Mouse (Mus musculus): ENCODE data around the gene Sirt2.

Gene Sirt2

DNA sequence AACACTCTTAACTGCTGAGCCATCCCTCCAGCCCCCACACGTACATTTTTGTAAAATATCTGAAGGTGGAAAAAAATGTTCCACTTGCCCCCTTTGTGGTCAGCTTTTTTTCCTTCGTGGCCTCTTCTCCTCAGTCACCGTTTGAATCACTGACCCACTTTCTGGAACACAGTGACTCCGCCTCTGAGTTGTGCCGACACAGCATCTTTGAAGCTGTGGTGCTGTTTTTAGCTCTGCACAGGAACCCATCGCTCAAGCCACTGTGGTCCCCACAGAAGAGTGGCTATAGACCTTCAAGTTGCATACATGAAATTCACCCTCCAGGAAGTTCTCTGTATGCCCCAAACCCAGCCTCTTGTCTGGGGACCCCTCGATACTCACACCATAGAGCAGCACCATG, 14.3 kb downstream of the Sirt2 start:
- TF ChIP-seq GATA4 (IDR thresholded peaks at IDR 0.05; ENCODE audit: insufficient replicate concordance, low read length) = no peak

DNA sequence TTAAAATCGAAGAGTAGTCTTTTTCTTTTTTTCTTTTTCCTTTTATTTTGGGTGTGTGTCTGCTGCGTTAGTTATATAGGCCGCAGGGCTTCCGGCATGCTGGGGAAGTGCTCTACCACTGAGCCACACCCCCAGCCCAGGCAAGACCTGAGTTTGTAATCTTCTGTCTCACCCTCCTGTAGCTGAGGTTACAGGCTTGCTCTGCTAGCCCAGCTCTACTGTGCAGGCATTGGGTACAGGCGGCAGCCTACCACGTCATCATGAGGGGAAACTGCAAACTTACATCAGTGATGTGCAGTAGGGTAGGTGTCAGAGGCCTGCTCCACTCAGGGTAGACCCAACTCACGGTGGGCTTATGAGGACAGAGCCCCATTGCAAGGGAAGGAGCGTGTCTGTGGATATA, 14.7 kb downstream of the Sirt2 start:
- no peak for TF ChIP-seq GATA4 (IDR thresholded peaks at IDR 0.05; ENCODE audit: insufficient replicate concordance, low read length)

DNA sequence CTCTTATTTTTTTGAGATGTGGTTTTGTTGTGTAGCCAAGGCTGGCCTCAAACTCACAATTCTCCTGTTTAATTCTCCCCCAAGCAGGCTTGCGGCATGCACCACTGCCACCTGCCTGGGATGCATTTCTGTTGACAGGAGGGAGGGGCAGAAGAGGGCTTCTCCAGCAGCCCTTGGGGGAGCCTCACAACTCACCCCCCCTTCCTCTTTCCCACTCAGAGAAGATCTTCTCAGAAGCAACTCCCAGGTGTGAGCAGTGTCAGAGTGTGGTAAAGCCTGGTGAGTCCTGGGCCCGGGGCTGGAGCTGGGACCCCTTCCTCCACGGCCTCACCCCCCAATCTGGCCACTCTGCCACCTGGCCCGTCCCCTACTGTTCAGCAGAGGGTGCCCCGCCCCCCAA, 18.6 kb downstream of the Sirt2 start:
- TF ChIP-seq GATA4 (IDR thresholded peaks at IDR 0.05; ENCODE audit: insufficient replicate concordance, low read length) = no peak

DNA sequence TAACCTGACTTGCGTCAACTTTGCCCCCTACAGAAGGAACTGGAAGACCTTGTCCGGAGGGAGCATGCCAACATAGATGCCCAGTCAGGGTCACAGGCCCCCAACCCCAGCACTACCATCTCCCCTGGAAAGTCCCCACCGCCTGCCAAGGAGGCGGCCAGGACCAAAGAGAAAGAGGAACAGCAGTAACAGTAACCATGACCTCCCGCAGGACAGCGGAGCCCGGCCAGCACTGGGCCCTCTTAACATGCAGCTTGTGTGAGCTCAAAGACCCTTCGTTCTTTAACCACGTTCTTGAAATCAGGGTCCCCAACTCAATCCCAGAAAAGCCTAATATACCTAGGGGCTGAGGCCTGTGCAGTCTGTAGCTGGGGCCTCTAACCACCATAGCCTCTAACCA, 21.3 kb downstream of the Sirt2 start:
- TF ChIP-seq GATA4 (IDR thresholded peaks at IDR 0.05; ENCODE audit: insufficient replicate concordance, low read length) = no peak

DNA sequence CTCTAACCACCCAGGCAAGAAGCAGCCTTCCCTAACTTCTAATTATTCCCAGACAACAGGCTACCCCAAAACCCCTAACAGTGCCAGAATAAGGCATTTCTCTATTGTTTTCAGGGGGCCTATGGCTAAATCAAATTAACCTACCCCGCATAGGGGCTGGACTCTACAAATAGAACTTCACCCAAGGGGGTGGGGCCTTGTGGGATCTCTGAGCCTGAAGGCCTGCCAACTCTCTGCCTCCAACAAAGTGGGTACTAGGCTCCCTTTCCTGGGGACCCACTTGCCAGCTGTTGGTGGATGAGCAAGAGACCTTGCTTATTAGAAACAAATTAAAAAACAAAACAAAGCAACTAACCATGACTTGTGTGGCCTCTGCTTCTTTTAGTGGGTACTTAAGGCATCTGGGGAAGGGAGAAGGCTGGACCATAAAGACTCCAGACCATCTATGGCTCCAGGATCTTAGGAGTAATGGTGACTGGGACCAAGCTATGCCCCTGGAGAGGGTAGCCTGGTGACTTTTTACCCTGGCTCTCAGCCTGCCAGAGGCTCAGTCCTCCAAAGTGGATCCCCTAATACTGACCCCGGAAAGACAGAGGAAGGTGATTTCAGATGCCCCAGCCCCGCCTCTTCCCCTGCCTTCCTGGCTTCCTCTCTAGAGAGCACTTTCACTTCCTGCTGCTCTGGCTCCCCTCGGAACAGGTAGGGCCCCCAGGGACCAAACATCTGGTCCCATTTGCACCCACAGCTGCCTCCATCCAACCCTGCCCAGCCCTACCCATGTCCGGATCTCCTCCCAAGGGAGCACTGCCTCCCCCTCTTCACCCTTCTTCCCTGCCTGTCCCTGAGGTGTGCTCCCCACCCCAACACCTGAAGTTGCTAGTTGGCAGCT, 22.0 kb downstream of the Sirt2 start, which contains the start of gene Rinl:
TSS of gene Rinl (plus strand) at position 663 of the 889 bp plus-strand sequence.
- no peak for TF ChIP-seq GATA4 (IDR thresholded peaks at IDR 0.05; ENCODE audit: insufficient replicate concordance, low read length)

DNA sequence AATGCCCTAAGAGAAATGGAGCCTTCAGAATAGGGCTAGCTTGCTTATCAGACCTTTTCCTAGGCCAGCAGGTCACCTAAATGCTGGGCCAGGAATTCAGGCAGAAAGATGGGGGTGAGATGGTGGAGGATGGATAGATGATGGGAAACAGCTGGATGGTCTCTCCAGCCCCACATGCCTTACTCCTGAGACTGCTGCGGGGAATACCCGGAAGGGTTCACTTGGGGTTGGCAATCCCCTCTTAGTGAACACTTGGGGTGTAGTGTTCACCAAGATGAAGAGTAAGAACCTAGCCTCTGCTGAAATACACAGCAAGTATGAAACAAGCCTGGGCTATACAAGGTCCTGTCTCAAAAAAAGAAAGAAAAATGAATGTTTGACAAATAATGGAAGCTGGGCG, 22.7 kb downstream of the Sirt2 start:
- no peak for TF ChIP-seq GATA4 (IDR thresholded peaks at IDR 0.05; ENCODE audit: insufficient replicate concordance, low read length)

DNA sequence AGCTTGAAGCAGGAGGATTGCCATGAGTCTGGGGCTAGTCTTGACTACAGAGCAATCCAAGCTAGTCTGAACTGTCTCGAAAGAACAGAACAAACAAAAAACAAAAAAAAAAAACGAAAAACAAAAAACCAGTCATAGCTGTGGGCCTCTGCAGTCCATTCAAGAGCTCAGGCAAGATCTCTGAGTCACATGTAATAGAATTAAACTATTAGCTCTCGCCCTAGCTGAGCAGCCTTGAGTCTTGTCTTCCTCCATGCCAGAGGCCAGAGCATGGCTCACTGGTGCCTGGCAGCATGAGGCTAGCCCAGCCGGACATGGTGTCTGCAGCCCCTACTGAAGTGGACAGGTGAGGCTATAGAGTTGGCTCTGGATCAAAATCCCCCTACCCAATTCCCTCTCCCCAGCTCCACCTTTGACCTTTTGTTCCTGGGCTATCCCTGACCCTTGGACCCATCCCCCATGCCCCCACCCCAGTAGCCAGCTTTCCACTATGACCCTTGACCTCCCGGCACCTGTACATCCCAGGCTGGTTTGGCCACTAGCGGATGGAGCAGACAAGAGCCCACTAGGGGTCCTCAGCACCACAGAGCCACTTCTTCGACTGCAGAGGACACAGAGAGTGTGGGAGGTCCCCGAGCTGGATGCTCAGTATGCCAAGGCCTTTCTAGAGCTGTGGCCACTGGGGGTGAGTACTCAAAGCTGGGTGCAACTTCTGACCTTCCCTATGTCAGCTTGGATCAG, 23.7 kb downstream of the Sirt2 start:
- TF ChIP-seq GATA4 (IDR thresholded peaks at IDR 0.05; ENCODE audit: insufficient replicate concordance, low read length) = no peak

DNA sequence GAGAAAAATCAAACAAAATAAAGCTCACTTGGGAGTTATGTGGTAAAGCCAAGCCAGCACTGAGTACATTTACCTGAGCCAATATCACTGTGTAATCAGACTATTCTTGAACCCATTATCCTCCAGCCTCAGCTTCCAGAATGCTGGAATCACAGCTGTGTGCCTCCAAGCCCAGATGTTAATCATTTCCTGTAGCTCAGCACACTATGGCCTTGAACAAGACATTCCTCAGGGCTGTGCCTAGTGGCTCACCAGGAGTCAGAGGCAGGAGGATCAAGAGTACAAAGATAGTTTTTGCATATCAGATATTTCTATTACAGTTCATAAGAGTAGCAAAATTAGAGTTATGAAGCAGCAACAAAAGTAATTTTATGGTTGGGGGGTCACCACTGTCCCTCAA, 25.2 kb downstream of the Sirt2 start:
- TF ChIP-seq GATA4 (IDR thresholded peaks at IDR 0.05; ENCODE audit: insufficient replicate concordance, low read length) = no peak

DNA sequence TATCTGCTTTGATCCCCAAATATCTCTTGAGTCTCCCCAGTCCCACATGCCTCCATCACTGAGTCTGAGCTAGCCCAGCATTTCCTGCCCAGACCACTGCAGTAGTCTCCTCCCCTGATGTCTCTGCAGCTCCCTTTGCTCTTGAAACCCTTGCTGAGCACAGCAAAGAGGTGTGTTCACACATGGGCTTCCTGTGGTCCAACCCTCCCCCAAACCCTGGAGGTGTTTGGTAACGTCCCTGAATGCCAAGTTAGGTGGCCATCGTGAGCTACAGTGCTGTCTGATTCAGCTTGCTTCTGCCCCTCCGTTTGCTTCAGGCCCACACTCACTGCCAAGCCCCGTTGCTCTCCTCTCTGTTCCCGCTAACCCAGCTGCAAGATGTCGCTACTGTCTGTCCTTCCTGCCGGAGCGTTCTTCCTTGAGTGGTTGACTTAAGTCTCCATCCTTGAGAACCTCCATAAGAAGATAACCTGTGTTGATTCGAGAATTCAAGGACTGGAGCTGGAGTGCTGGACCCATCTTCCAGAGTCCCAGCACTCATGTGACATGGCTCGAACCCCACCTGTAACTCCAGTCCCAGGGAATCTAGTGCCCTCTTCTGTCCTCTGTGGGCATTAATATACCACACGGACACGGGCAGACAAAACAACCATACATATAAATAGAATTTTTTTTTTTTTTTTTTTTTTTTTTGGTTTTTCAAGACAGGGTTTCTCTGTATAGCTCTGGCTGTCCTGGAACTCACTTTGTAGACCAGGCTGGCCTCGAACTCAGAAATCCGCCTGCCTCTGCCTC, 26.1 kb downstream of the Sirt2 start:
- no peak for TF ChIP-seq GATA4 (IDR thresholded peaks at IDR 0.05; ENCODE audit: insufficient replicate concordance, low read length)

DNA sequence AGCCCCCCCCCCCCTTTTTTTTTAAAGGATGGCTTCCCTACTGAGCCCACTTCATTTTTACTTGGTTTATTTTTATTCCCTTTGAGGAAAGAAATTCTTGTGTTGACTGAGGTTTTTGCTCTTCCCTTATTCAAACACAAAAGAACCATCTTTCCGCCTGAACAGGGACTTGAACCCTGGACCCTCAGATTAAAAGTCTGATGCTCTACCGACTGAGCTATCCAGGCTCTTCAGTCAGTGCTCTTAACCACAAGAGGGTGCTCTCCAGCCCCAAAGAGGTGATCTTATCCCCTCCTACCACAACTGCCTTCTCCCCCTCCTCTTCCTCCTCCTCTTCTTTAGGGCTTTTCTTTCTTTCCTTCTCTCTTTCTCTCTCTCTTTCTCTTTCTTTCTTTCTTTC, 27.3 kb downstream of the Sirt2 start:
- no peak for TF ChIP-seq GATA4 (IDR thresholded peaks at IDR 0.05; ENCODE audit: insufficient replicate concordance, low read length)

DNA sequence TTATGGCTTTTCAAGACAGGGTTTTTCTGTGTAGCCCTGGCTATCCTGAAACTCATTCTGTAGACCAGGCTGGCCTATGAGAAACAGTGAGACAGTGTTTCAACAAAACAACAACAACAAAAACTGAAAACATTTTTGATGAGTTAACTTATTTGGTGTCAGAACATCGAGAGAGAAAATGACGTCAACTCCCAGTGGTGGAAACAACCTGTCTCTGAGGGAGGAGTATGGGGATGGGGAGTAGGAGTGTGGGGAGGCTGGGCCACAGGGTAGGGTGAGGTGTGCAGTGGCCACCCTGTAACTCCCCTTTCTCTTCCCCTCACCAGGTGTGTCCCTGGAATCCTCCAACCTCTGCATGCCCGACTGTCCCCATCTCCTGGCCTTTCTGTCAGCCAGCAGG, 28.0 kb downstream of the Sirt2 start:
- no peak for TF ChIP-seq GATA4 (IDR thresholded peaks at IDR 0.05; ENCODE audit: insufficient replicate concordance, low read length)

DNA sequence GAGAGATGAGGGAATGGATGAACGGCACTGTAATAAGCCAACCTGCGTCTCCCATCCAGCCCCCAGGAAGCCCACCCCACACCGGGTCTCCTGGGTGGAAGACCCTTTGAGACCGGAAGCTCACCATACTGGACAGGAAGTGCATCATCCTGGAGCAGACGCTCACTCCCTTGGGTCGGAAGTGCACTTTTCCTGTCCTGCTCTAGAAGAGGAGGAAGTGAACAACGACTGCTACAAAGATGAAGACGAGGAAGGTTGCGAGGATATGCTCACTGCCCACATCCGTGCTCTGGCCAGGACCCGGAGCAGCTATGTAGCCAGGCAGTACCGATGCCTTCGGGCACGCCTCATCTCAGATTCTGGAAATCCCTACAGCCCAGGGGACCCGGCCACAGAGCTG, 29.3 kb downstream of the Sirt2 start:
- TF ChIP-seq GATA4 (IDR thresholded peaks at IDR 0.05; ENCODE audit: insufficient replicate concordance, low read length) = no peak

DNA sequence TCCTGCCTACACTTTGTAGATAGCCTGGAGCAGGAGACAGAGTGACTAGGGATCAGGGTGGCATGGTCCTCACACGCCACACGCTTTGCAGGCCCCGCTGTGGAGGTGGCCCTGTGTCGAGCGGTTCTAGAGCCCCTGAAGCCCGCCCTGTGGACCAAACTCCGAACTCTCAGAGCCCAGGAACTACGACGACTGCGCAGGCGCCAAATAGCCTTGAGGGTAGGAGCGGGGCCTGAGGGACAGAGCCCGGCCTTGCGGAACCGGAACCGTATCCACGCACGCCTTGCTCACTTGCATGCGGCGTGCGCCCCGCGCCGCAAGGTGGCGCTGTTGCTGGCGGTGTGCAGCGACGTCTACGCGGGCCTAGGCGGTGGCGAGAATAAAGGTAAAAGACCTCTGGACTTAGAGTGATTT, 30.0 kb downstream of the Sirt2 start:
- no peak for TF ChIP-seq GATA4 (IDR thresholded peaks at IDR 0.05; ENCODE audit: insufficient replicate concordance, low read length)

DNA sequence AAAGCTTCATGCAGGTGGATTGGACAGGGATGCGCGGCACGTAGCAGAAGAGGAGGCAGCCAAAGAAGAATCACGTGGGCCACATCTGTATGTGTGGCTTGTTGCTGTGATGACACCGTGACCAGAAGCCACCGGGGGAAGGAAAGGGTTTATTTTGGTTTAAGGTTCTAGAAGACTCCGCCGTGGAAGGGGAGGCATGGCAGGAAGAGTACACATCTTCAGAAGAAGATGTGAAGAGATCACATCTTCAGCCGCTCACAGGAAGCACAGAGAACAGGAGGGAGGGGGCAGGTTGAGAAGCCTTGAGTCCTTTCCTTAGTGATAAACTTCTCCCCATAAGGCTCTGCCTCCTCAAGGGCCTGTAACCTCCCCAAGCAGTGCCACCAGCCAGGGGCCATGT, 33.5 kb downstream of the Sirt2 start:
- TF ChIP-seq GATA4 (IDR thresholded peaks at IDR 0.05; ENCODE audit: insufficient replicate concordance, low read length) = no peak

DNA sequence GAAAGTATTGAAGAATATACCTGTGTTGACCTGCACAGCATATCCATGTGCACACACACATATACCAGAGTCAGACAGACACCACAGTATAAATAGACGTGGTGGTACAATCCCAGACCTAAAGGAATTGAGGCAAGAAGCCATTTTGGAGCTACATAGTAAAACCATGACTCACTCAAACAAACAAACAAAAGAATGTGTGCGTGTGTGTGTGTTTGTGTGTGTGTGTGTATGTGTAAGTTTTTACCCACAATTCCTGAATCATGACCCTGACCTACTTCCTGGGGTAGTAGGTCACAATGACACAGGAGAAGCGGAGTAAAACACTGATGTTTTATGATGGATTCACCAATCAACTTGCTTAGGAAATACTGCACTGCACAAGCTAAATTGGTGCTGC, 34.9 kb downstream of the Sirt2 start:
- TF ChIP-seq GATA4 (IDR thresholded peaks at IDR 0.05; ENCODE audit: insufficient replicate concordance, low read length) = no peak

Measured in liver, adult (tissue).